Mouse (Mus musculus) heart, embryonic 14.5 days (tissue): ENCODE measurements around the gene Cpne6. TPM values are rescaled to one million over a fixed set of nuclear protein-coding genes. Genes with fewer than 3 reads are reported as not detected.
A peak's percentile ranks its signal among the peaks of the same experiment; 100 is the strongest.

Source experiments
- ATAC-seq: fragments of 200-750 bp; cut with Nextera tagmentation; 2 replicates; pipeline ENCODE4 v1.8.0; 2017; ENCODE audit warnings: low read depth, moderate TSS enrichment; ENCODE audit not compliant: insufficient number of reproducible peaks, insufficient read depth, low FRiP score
- H3K27ac ChIP-seq, 2 experiments: fragments of 200-500 bp in 1 of 2; fragments of 300-500 bp in 1 of 2; sonication (generic) in 1 of 2; replicated peaks in 1 of 2; 2 replicates each; pipeline ENCODE4 v1.5.1; 2012 to 2014; ENCODE audit warnings: low read depth in 2 of 2, low read length in 2 of 2, control low read depth in 1 of 2, mild to moderate bottlenecking in 1 of 2, mixed read lengths in 1 of 2; ENCODE audit not compliant: control insufficient read depth in 1 of 2, insufficient read depth in 1 of 2
- H3K27me3 ChIP-seq: fragments of 300-500 bp; sonication (generic); 2 replicates; pipeline ENCODE4 v1.6.1; 2014; ENCODE audit warnings: mild to moderate bottlenecking, low read length, control low read depth; ENCODE audit not compliant: control insufficient read depth, insufficient read depth
- H3K36me3 ChIP-seq: fragments of 300-500 bp; sonication (generic); 2 replicates; pipeline ENCODE4 v1.6.1; 2014; ENCODE audit warnings: mild to moderate bottlenecking, control low read depth, low read length, mixed read lengths; ENCODE audit not compliant: control insufficient read depth, insufficient read depth
- H3K4me1 ChIP-seq, 2 experiments: fragments of 200-500 bp in 1 of 2; fragments of 300-500 bp in 1 of 2; sonication (generic) in 1 of 2; 2 replicates each; pipeline ENCODE4 v1.6.1; 2012 to 2014; ENCODE audit warnings: low read length in 2 of 2, control low read depth in 1 of 2, mixed read lengths in 1 of 2; ENCODE audit not compliant: control insufficient read depth in 2 of 2, insufficient read depth in 2 of 2
- H3K4me2 ChIP-seq: fragments of 300-500 bp; sonication (generic); 2 replicates; pipeline ENCODE4 v1.6.1; 2014; ENCODE audit warnings: mild to moderate bottlenecking, low read length
- H3K4me3 ChIP-seq, 2 experiments: fragments of 200-500 bp in 1 of 2; fragments of 300-500 bp in 1 of 2; sonication (generic) in 1 of 2; 2 replicates each; pipeline ENCODE4 v1.5.1; 2012 to 2014; ENCODE audit warnings: low read length in 2 of 2, mild to moderate bottlenecking in 2 of 2, control low read depth in 1 of 2, low read depth in 1 of 2, moderate library complexity in 1 of 2; ENCODE audit not compliant: control insufficient read depth in 1 of 2, insufficient read depth in 1 of 2
- H3K9ac ChIP-seq: fragments of 300-500 bp; sonication (generic); 2 replicates; pipeline ENCODE4 v1.6.1; 2014; ENCODE audit warnings: mild to moderate bottlenecking, low read length
- H3K9me3 ChIP-seq: fragments of 300-500 bp; sonication (generic); 2 replicates; pipeline ENCODE4 v1.6.1; 2016; ENCODE audit warnings: low read length, control low read depth; ENCODE audit not compliant: control insufficient read depth
- WGBS: fragments of 180-500 bp; shearing (Covaris S2); extraction: QIAGEN DNeasy Blood & Tissue Kit; methylation state at CpG from one replicate; pipeline ENCODE4 v1.1.7; 2014; 5-methylcytosine and 5-hydroxymethylcytosine counted together
- polyA plus RNA-seq: library from polyadenylated mRNA; unstranded; fragments of >200 nt; fragmentation: Nextera tagmentation; extraction: Ambion mirVana; gene quantifications from 2 replicates; pipeline ENCODE4 v1.2.1, GENCODE M21; 2014

Gene Cpne6
- polyA plus RNA-seq, 1 experiment from 2014 or later = 0.36 TPM

DNA sequence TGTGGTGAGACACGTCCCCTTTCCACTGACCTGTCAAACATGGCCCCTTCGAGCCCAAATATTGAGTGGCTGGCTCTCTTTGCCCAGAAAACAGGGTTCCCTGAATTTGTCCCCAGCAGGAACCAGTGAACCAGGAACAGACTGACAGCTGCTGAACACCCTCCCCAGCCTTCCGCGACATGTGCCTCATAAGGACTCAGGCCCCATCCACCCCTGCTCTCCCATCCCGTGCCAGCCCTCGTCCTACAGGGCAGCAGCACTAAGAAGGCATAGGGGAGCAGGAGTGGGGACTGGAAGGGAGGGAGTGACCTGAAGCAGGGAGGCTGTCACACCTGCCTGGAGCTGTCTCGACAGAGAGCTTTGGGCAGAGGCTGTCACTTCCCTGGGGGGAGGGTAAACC lies 2.4 kb upstream of the Cpne6 start:
- Histone ChIP-seq H3K4me3 (no peak overlapping the region), H3K4me2 (no peak overlapping the region), H3K4me1 (peaks cover 6 to 9% of the 10 kb centered on the region in 2 experiments; a peak in 3 of 4 replicates), H3K27me3 (peaks cover 16% of the 10 kb centered on the region), H3K9ac (no peak overlapping the region), H3K36me3 (no peaks in the 10 kb centered on the region), H3K9me3 (no peaks in the 10 kb centered on the region), H3K27ac (no peak overlapping the region)
- no peak for ATAC-seq
- 53% methylated on average over 7 of the region's 7 CpGs for WGBS

DNA sequence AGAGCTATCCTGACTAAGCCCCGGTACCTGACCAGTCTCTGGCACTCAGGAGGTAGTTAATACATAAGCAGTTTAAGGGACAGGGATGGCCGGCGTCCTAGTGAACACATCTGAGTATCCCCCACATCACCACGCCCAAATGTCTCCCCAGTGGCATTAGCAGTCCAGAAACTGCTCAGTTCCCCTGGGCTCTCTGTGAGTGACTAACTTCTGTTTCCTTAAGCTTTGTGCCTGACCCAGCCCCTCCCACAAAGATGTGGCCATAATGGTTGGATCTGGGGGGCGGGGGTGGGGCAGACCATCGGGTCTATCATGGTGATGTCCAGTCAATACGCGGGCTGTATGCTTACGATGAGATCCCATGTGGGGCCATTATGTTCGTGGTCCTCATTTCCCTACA lies 705 bp upstream of the Cpne6 start:
- no peak overlapping the region for H3K27ac ChIP-seq
- ATAC-seq = no peak
- WGBS = 83% methylated on average over 10 of the region's 10 CpGs
- no peak overlapping the region for H3K4me2 ChIP-seq
- peaks cover 6 to 9% of the 10 kb centered on the region in 2 experiments; a peak in 3 of 4 replicates for H3K4me1 ChIP-seq
- H3K36me3 ChIP-seq = no peaks in the 10 kb centered on the region
- no peak overlapping the region for H3K4me3 ChIP-seq
- H3K27me3 ChIP-seq = peaks cover 22% of the 10 kb centered on the region
- no peaks in the 10 kb centered on the region for H3K9me3 ChIP-seq
- no peak overlapping the region for H3K9ac ChIP-seq

DNA sequence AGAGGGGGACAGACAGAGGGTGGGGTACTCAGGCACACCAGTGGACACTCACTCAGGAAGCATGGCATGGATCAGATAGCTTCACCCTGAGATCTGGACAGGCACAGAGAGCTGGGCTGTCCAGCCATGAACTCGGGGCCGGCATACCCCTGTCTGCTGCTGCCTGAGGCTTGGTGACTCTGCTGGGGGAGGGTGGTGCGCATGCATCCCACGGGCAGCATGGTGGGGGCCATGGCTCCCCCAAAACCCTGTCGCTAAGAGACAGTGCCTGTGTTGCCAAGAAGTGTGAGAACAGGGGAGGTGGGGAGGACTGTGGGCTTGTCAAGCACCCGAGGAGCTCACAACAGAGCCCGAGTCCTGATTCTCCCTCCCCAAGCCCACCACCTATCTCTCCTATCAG lies 792 bp downstream of the Cpne6 start:
- H3K27me3 ChIP-seq = peaks cover 26% of the 10 kb centered on the region
- ATAC-seq = no peak
- no peak overlapping the region for H3K4me3 ChIP-seq
- H3K9me3 ChIP-seq = no peaks in the 10 kb centered on the region
- H3K36me3 ChIP-seq = no peaks in the 10 kb centered on the region
- H3K9ac ChIP-seq = no peak overlapping the region
- peaks cover 6 to 9% of the 10 kb centered on the region in 2 experiments; a peak in 3 of 4 replicates for H3K4me1 ChIP-seq
- H3K27ac ChIP-seq = no peak overlapping the region
- peak overlapping the region; percentile 27; the same call in 1 of the 2 replicates for H3K4me2 ChIP-seq
- 29% methylated on average over 7 of the region's 7 CpGs for WGBS

DNA sequence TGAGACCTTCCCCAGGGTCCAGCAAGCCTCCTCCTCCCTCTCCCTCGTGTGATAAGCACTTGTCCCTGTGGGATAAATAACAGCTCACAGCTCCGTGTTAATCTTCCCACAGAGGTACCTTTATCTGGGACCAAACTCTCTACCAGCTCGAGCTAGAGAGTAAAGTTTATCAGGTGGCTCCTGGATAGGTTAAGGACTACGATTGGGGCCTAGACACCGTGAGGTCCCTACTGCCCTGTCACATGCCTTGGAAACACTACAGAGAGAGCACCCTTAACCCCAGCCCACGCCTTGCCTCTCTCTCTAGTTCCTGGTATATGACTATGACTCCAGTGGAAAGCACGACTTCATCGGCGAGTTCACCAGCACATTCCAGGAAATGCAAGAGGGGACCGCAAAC lies 3.7 kb downstream of the Cpne6 start:
- Histone ChIP-seq H3K4me3 (no peak overlapping the region), H3K27me3 (peaks cover 52% of the 10 kb centered on the region), H3K9ac (no peak overlapping the region), H3K4me2 (no peak overlapping the region), H3K4me1 (peaks cover 6 to 9% of the 10 kb centered on the region in 2 experiments; a peak in 3 of 4 replicates), H3K36me3 (no peaks in the 10 kb centered on the region), H3K27ac (no peak overlapping the region), H3K9me3 (no peaks in the 10 kb centered on the region)
- ATAC-seq = no peak
- 28% methylated on average over 10 of the region's 10 CpGs for WGBS

DNA sequence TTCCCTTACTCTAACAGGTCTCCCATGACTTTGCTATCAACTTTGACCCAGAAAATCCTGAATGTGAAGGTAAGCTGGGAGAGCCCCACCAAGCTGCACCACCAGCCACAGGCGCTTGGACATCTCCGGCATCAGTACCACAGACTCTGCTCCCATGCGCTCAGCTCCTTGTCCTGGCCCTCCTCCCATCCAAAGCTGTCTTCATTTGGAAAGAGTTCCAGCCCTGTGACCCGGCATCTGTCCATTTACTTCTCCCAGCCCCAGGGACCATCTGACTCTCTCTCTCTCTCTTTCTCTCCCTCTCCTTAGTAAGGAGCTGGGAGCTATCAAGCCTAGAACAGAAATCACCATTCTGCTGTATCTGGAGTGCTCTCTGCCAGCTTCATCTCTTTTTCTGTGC lies 5.6 kb downstream of the Cpne6 start:
- 87% methylated on average over 4 of the region's 4 CpGs for WGBS
- Histone ChIP-seq H3K27ac (no peak overlapping the region), H3K9ac (no peak overlapping the region), H3K4me1 (peaks cover 0 to 3% of the 10 kb centered on the region in 2 experiments; a peak in 3 of 4 replicates), H3K4me3 (no peak overlapping the region), H3K9me3 (no peaks in the 10 kb centered on the region), H3K27me3 (peaks cover 70% of the 10 kb centered on the region), H3K36me3 (no peaks in the 10 kb centered on the region), H3K4me2 (no peak overlapping the region)
- no peak for ATAC-seq

DNA sequence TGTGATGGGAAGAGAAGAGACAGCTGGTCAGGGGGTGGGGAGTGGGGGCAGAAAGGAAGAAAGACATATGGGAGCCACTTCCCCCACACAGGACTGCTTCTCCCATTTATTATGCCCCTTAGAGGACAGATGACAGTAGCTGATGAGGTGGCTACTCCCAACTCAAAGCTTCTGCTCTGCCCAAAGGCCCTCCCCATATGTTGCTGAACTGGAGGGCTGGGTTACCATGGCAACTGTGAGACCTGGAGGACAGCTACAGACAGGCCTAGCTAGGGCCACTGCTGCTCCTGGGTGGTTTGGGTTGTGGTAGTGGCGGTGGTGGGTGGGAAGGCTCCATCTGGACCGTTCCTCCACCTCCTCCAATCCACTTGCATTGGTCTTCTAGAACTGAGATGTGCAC lies 8.7 kb downstream of the Cpne6 start:
- 76% methylated on average over 2 of the region's 2 CpGs for WGBS
- ATAC-seq = no peak
- Histone ChIP-seq H3K27ac (no peak overlapping the region), H3K4me2 (no peak overlapping the region), H3K9ac (no peak overlapping the region), H3K4me1 (peaks cover under 1 to 3% of the 10 kb centered on the region in 2 experiments; a peak in 2 of 4 replicates), H3K4me3 (no peak overlapping the region), H3K36me3 (no peaks in the 10 kb centered on the region), H3K9me3 (no peaks in the 10 kb centered on the region), H3K27me3 (peaks cover 80% of the 10 kb centered on the region)

DNA sequence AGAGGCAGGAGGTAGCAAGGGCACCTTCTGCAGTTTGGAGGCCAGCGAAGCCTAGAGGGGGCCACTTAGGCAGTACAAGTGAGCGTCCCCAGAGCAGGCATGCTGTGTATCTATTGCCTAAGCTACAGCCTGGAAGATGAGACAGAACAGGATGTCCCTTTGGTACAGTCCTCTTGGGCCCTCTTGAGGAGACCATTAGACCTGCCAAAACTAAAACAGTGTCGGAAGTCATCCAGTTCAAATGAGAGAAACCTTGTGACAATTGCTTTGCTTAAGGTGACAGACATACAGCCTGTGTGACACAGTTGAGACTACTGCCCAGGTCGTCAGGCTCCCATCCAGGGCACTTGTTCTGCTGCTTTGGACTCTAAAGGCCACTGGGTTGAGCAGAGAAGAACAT lies 9.4 kb downstream of the Cpne6 start:
- no peaks in the 10 kb centered on the region for H3K9me3 ChIP-seq
- no peaks in the 10 kb centered on the region for H3K36me3 ChIP-seq
- no peak overlapping the region for H3K27ac ChIP-seq
- peaks cover 5 to 6% of the 10 kb centered on the region in 2 experiments; a peak in 3 of 4 replicates for H3K4me1 ChIP-seq
- peaks cover 81% of the 10 kb centered on the region for H3K27me3 ChIP-seq
- ATAC-seq = no peak
- H3K4me2 ChIP-seq = no peak overlapping the region
- 54% methylated on average over 4 of the region's 4 CpGs for WGBS
- H3K9ac ChIP-seq = no peak overlapping the region
- H3K4me3 ChIP-seq = no peak overlapping the region
